In the genomic region with DNA sequence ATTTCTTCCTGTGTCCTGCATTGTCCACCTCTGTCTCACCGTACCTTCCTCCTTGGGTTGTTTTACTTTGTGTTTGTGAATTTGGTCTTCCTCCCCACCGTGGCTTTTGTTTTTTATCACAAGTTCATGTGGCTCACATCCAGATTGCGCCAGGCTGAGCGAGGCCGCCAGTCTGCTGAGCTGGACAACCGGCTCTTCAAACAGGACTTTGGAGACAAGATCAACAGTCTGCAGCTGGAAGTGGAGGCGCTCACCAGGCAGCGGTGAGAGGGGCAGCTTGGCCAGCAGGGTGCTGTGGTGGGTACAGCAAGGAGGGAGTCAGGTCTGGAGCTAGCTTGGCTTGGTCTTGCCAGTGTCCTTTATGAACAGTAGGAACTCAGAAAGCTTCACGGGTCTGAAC, we compare ENCODE assay signal across 21 mouse cellular contexts. TPM values are rescaled to one million over a fixed set of nuclear protein-coding genes. Genes with fewer than 3 reads are reported as not detected.
DNase-seq lines count a peak whose midpoint lies in the region; ATAC-seq and TF ChIP-seq lines count a peak whose summit lies in the region.
"Had no signal": no experiment of that assay in that cellular context is flagged by ENCODE, and none has a peak within 500 bp of the region (broad histone marks: within the 10 kb centered on the region; RNA-seq: fewer than 3 reads in every experiment).

No protein-coding gene starts in this region.

- peak; percentile 12 for DNase-seq in intestine, embryonic 14.5 days (ENCODE audit: low spot score)
- DNase-seq in liver = peak; percentile 19
- no peak for DNase-seq in liver, embryonic 11.5 days (ENCODE audit: low spot score)
- no peak for DNase-seq in forebrain, embryonic 10.5 days (ENCODE audit: extremely low spot score, low spot score)
- no peak for DNase-seq in adipocyte (ENCODE audit: low spot score)
- DNase-seq: cerebellum, adult 11-12 months; cerebellum, postnatal 25 days; forebrain, postnatal 0 days; right cerebral cortex, adult 18-20 months; thymus, postnatal 25 days had no signal

- no peak for TF ChIP-seq CTCF in intestine, postnatal 0 days (IDR thresholded peaks at IDR 0.05; ENCODE audit: low read depth)

- no peak overlapping the region for H3K4me2 ChIP-seq in intestine, embryonic 14.5 days (ENCODE audit: low read length)
- no peak overlapping the region for H3K4me2 ChIP-seq in intestine, postnatal 0 days (replicated peaks; ENCODE audit: low read depth)
- H3K4me2 ChIP-seq in liver, embryonic 12.5 days = no peak overlapping the region
- H3K4me2 ChIP-seq in liver, embryonic 11.5 days = no peak overlapping the region
- H3K4me2 ChIP-seq: embryonic facial prominence, embryonic 15.5 days; hindbrain, embryonic 12.5 days; intestine, embryonic 15.5 days; limb, embryonic 15.5 days had no signal

- H3K27ac ChIP-seq in intestine, embryonic 14.5 days (ENCODE audit: low read depth) = no peak overlapping the region
- no peak overlapping the region for H3K27ac ChIP-seq in intestine, postnatal 0 days (ENCODE audit: low read depth, low read length)
- H3K27ac ChIP-seq in liver, embryonic 12.5 days = no peak overlapping the region
- no peak overlapping the region for H3K27ac ChIP-seq in liver, embryonic 11.5 days (ENCODE audit: low read depth, low read length)
- no peak overlapping the region for H3K27ac ChIP-seq in forebrain, embryonic 10.5 days
- H3K27ac ChIP-seq: embryonic facial prominence, embryonic 15.5 days; heart, embryonic 10.5 days; hindbrain, embryonic 12.5 days; intestine, embryonic 15.5 days; layer of hippocampus, adult 2 months; limb, embryonic 15.5 days; midbrain, embryonic 10.5 days had no signal

- peaks cover 78% of the 10 kb centered on the region for H3K36me3 ChIP-seq in intestine, embryonic 14.5 days (ENCODE audit: control insufficient read depth, insufficient read depth, low read length)
- peaks cover 45% of the 10 kb centered on the region for H3K36me3 ChIP-seq in intestine, postnatal 0 days (ENCODE audit: control insufficient read depth, insufficient read depth)
- H3K36me3 ChIP-seq in liver, embryonic 12.5 days = peaks cover 35% of the 10 kb centered on the region
- peaks cover 8% of the 10 kb centered on the region for H3K36me3 ChIP-seq in liver, embryonic 11.5 days (ENCODE audit: control insufficient read depth, insufficient read depth, low read length)
- peaks cover 91% of the 10 kb centered on the region for H3K36me3 ChIP-seq in forebrain, embryonic 10.5 days (replicated peaks)

- H3K4me3 ChIP-seq in intestine, embryonic 14.5 days (ENCODE audit: low read depth, low read length) = no peak overlapping the region
- H3K4me3 ChIP-seq in intestine, postnatal 0 days (ENCODE audit: low read depth, low read length) = no peak overlapping the region
- H3K4me3 ChIP-seq in liver, embryonic 12.5 days = no peak overlapping the region
- no peak overlapping the region for H3K4me3 ChIP-seq in liver, embryonic 11.5 days (ENCODE audit: low read depth, low read length)
- H3K4me3 ChIP-seq in forebrain, embryonic 10.5 days = no peak overlapping the region
- H3K4me3 ChIP-seq: embryonic facial prominence, embryonic 15.5 days; heart, embryonic 10.5 days; hindbrain, embryonic 12.5 days; intestine, embryonic 15.5 days; layer of hippocampus, adult 2 months; limb, embryonic 15.5 days; midbrain, embryonic 10.5 days had no signal

- H3K4me1 ChIP-seq in intestine, embryonic 14.5 days (replicated peaks; ENCODE audit: control insufficient read depth, insufficient read depth, low read length) = no peaks in the 10 kb centered on the region
- no peaks in the 10 kb centered on the region for H3K4me1 ChIP-seq in intestine, postnatal 0 days (replicated peaks; ENCODE audit: control insufficient read depth, insufficient read depth, low read length)
- H3K4me1 ChIP-seq in liver, embryonic 12.5 days = no peaks in the 10 kb centered on the region
- no peaks in the 10 kb centered on the region for H3K4me1 ChIP-seq in liver, embryonic 11.5 days (replicated peaks; ENCODE audit: control insufficient read depth, insufficient read depth, low read length)
- H3K4me1 ChIP-seq in forebrain, embryonic 10.5 days = no peaks in the 10 kb centered on the region
- H3K4me1 ChIP-seq: embryonic facial prominence, embryonic 15.5 days; heart, embryonic 10.5 days; hindbrain, embryonic 12.5 days; intestine, embryonic 15.5 days; limb, embryonic 15.5 days; midbrain, embryonic 10.5 days had no signal

- ATAC-seq in intestine, embryonic 14.5 days (replicated peaks; ENCODE audit: low FRiP score, low TSS enrichment, low read depth) = no peak
- no peak for ATAC-seq in intestine, postnatal 0 days
- ATAC-seq in liver, embryonic 12.5 days = no peak
- peak; percentile 34; the same call in 1 of the 2 replicates for ATAC-seq in liver, embryonic 11.5 days (replicated peaks; ENCODE audit: low FRiP score)
- 0 out of 2 replicates have a peak, but pooled peaks have one; percentile 27 for ATAC-seq in megakaryocyte-erythroid progenitor cell, adult 5-6 weeks (replicated peaks; ENCODE audit: low FRiP score, low TSS enrichment, poor library complexity, severe bottlenecking)
- ATAC-seq: forebrain, postnatal 0 days; intestine, embryonic 15.5 days had no signal

- no peaks in the 10 kb centered on the region for H3K9me3 ChIP-seq in intestine, embryonic 14.5 days (ENCODE audit: control insufficient read depth, low read length)
- H3K9me3 ChIP-seq in intestine, postnatal 0 days (ENCODE audit: control insufficient read depth) = no peaks in the 10 kb centered on the region
- no peaks in the 10 kb centered on the region for H3K9me3 ChIP-seq in liver, embryonic 12.5 days (replicated peaks)
- H3K9me3 ChIP-seq in liver, embryonic 11.5 days (ENCODE audit: control insufficient read depth, low read length) = no peaks in the 10 kb centered on the region
- H3K9me3 ChIP-seq in forebrain, embryonic 10.5 days = no peaks in the 10 kb centered on the region
- H3K9me3 ChIP-seq: embryonic facial prominence, embryonic 15.5 days; heart, embryonic 10.5 days; hindbrain, embryonic 12.5 days; intestine, embryonic 15.5 days; limb, embryonic 15.5 days; midbrain, embryonic 10.5 days had no signal

- WGBS in intestine, embryonic 14.5 days = 83% methylated on average over 9 of the region's 9 CpGs
- 72% methylated on average over 9 of the region's 9 CpGs for WGBS in intestine, postnatal 0 days
- WGBS in liver, embryonic 12.5 days (ENCODE audit: insufficient replicate concordance) = 64% methylated on average over 9 of the region's 9 CpGs
- WGBS in liver, embryonic 11.5 days = 69% methylated on average over 9 of the region's 9 CpGs
- 93% methylated on average over 9 of the region's 9 CpGs for WGBS in forebrain, embryonic 10.5 days

- H3K27me3 ChIP-seq in intestine, embryonic 14.5 days (replicated peaks; ENCODE audit: control insufficient read depth, insufficient read depth, low read length) = no peaks in the 10 kb centered on the region
- H3K27me3 ChIP-seq in intestine, postnatal 0 days (replicated peaks; ENCODE audit: control insufficient read depth, insufficient read depth, low read length) = no peaks in the 10 kb centered on the region
- no peaks in the 10 kb centered on the region for H3K27me3 ChIP-seq in liver, embryonic 12.5 days (replicated peaks)
- H3K27me3 ChIP-seq in liver, embryonic 11.5 days (replicated peaks; ENCODE audit: control insufficient read depth, insufficient read depth, low read length) = no peaks in the 10 kb centered on the region
- H3K27me3 ChIP-seq in forebrain, embryonic 10.5 days (ENCODE audit: poor library complexity, severe bottlenecking) = no peaks in the 10 kb centered on the region
- H3K27me3 ChIP-seq: CH12.LX; embryonic facial prominence, embryonic 15.5 days; hindbrain, embryonic 12.5 days; intestine, embryonic 15.5 days; limb, embryonic 15.5 days had no signal

- no peak overlapping the region for H3K9ac ChIP-seq in intestine, embryonic 14.5 days (ENCODE audit: low read length)
- H3K9ac ChIP-seq in intestine, postnatal 0 days (ENCODE audit: low read depth, low read length) = no peak overlapping the region
- no peak overlapping the region for H3K9ac ChIP-seq in liver, embryonic 12.5 days
- no peak overlapping the region for H3K9ac ChIP-seq in liver, embryonic 11.5 days (ENCODE audit: low read depth, low read length)
- H3K9ac ChIP-seq: embryonic facial prominence, embryonic 15.5 days; forebrain, postnatal 0 days; hindbrain, embryonic 12.5 days; intestine, embryonic 15.5 days; limb, embryonic 15.5 days had no signal

RNA-seq across cellular contexts. Expression of gene Grsf1, which starts 33.2 kb away (rescaled TPM):
- 58.5 and 59.5 TPM in 2 replicates for polyA plus RNA-seq in intestine, embryonic 14.5 days (2014; fragmentation: Nextera tagmentation; extraction: Ambion mirVana)
- polyA plus RNA-seq in intestine, postnatal 0 days (2015; fragmentation: Nextera tagmentation; extraction: Ambion mirVana) = 31.2 and 33.1 TPM in 2 replicates
- 47.0 and 48.6 TPM in 2 replicates for polyA plus RNA-seq in liver, embryonic 12.5 days (2016; fragmentation: Nextera tagmentation; extraction: Ambion mirVana)
- 53.8 and 62.2 TPM in 2 replicates for polyA plus RNA-seq in liver, embryonic 11.5 days (2014; fragmentation: Nextera tagmentation; extraction: Ambion mirVana)
- total RNA-seq in megakaryocyte-erythroid progenitor cell, adult 5-6 weeks (2014; fragmentation: Nextera tagmentation) = 65.0 and 69.2 TPM in 2 replicates
- 106 and 108 TPM in 2 replicates for total RNA-seq in megakaryocyte-erythroid progenitor cell, adult 5-6 weeks (2017)
- 79.7 and 82.4 TPM in 2 replicates for polyA plus RNA-seq in forebrain, embryonic 10.5 days (2016; fragmentation: Nextera tagmentation; extraction: Ambion mirVana)

Comparison
In these comparisons a context has a peak if more than half of its experiments do, and no peak if none do; other contexts are left out.
1. ATAC-seq: peak in liver, embryonic 11.5 days (single experiment) and megakaryocyte-erythroid progenitor cell, adult 5-6 weeks (single experiment); none in intestine, embryonic 14.5 days (single experiment), intestine, postnatal 0 days (single experiment) and liver, embryonic 12.5 days (single experiment).
2. DNase-seq: peak in intestine, embryonic 14.5 days (single experiment) and liver (single experiment); none in liver, embryonic 11.5 days (single experiment), forebrain, embryonic 10.5 days (single experiment) and adipocyte (single experiment).